Mouse (Mus musculus): ENCODE data around the gene Vdr. TPM values are rescaled to one million over a fixed set of nuclear protein-coding genes. Genes with fewer than 3 reads are reported as not detected.

The Vdr gene
- total RNA-seq (2021), result 1 to 10 TPM; 2.8 to 3.0 TPM

GRCm38 (mm10) chr15:97910530-97910929, at the start of gene Vdr:
Gene Vdr, minus strand, starts transcription at chr15:97910630.
- no peak for DNase-seq

DNA sequence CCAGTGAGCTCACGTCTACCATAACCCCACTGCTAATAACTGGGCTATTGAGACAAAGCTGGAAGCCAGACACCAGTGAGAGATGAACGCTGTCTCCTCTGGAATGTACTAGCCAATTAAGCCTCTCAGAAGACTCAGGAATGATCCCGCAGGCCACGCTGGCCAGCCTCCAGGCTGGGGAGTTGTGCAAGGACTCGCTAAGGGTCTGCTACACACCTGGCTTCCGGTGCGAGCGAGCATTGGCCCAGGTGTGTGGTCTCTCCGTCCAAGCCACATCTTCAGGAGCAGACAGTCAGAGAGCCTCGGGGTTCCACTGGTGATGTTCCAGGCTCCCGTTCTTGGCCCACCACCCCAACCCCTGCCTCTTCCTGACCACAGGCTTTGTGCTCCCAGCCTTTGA, 46.0 kb upstream of the Vdr start:
- DNase-seq, result no peak

GRCm38 (mm10) chr15:97955742-97956141, 45.3 kb upstream of the Vdr start:
- no peak for DNase-seq

GRCm38 (mm10) chr15:97955286-97955685, 44.9 kb upstream of the Vdr start:
- DNase-seq, result no peak

DNA sequence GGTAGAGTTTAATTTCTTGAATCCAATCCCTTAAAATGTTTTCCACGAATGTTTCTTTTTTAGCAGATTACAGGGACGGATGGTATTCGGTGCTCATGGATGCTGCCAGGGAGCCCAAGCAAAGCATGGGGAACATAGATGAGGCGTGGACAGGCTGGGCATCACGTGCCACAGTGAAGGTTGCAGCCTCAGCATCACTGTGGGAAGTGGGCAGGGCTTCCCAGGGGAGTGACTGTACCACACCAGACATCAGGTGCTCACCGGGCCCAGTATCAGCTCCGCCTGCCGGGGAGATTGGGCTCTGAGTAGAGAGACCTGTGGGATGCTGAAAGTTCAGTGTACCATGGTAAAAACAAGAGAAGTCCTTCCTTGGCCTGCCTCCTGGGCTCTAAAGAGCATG, 44.2 kb upstream of the Vdr start:
- DNase-seq, result no peak

- DNase-seq, result no peak
Measured at GRCm38 (mm10) chr15:97952889-97953189, 42.4 kb upstream of the Vdr start.

DNA sequence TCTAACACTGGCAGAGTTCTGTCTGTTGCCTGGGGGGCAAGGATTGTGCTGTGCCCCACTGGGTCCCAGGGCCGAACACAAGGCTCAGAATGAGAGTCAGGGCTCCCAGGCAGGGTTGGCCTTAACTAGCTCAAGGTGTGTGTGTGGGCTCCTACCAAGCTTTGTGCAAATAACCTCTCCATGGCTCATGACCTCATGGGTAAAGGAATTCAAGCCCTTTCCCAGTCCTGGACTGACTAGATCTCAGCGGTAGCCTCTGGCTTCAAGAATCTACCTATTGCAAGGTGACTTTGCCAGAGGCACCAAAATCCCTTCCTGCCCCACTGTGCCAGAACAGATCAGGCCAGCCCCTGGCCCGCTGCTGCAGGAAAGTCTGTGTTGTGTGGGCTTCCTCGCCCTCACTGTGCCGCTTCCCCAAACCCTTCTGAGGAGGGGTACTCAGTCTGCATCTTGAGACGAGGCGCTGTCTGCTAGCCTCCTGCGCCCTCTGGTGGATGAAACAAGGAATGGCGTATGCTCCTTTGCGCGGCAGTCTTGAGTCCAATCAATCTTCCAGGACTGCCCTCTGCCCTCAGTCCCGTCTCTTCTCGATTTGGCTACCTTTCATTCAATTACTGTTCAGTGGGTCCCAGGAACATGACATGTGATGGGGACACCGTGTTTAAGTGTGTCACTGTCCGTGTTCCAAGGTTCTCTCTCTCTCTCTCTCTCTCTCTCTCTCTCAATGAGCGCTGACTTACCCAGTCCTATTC, 41.9 kb upstream of the Vdr start:
- peak; percentile 73 for DNase-seq

GRCm38 (mm10) chr15:97950240-97950639, 39.8 kb upstream of the Vdr start:
- DNase-seq, result no peak

GRCm38 (mm10) chr15:97949706-97950105, 39.3 kb upstream of the Vdr start:
- DNase-seq, result no peak

- DNase-seq, result no peak
Measured at GRCm38 (mm10) chr15:97948720-97949119, 38.3 kb upstream of the Vdr start.

- DNase-seq, result no peak
Measured at GRCm38 (mm10) chr15:97945656-97946315, 35.4 kb upstream of the Vdr start.

DNA sequence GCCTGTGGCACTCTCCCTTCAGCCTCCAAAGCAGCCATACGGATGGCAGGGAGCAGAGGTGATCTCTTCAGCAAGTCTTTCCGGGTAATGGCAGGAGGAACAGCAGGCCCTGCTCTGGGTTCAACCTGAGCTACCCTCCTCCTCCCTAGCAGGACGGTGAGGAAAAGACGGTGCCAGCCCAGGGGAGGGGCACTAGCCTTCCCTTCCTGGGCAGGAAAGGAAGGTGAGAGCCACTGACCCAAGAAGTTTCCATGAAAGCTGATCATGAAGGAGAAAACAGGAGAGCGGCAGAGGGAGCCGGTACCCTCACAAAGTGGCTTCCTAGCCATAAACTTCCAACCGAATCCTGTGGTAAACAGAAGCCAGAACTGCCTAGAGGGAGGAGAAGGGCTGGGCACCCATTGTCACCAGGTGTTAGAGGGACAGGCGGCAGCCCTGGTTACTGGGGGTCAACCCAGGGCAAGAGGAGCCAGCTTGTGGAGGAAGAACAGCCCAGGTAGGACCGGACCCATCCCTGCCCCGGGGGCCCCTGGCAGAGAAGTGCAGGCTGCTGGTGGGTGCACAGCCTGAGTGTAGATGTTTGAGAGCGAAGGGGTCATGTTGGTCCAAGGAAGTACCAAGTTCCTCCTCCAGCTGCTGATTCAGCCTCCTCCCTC, 34.6 kb upstream of the Vdr start:
- no peak for DNase-seq

- no peak for DNase-seq
Measured at GRCm38 (mm10) chr15:97943356-97943755, 32.9 kb upstream of the Vdr start.

DNA sequence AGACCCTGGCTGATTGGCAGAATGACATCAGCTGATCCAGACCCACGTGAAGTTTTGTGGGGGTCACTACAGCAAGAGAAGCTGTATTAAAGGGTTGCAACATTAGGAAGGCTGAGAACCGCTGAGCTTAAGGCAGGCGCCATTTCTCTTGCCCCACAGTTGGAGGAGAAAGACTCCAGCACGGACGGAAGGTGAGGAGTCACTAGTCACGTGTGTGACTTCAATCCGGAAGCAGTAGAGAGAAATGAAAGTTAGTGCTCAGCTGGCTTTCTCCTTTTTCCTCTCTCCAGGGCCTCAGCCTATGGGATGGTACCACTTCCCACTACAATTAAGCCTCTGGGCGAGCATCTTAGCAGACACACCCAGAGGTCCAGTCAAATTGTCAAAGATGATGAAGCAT, 32.1 kb upstream of the Vdr start:
- no peak for DNase-seq

DNA sequence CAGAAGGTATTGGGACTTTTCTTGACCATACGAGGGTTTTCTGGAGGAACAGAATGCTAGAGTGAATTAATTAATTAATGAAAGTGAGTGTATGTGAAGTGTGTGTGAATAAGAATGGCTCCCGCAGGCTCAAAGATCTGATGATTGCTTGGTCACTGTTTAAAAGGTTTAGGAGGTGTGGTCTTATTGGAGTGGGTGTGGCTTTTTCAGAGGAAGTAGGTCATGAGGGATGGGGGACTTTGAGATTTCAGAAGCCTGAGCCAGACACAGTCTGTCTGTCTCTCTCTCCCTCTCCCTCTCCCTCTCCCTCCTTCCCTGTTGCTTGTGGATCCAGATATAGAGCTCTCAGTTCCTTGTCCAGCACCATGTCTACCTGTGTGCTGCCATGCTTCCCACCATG, 30.9 kb upstream of the Vdr start:
- DNase-seq, result no peak

DNA sequence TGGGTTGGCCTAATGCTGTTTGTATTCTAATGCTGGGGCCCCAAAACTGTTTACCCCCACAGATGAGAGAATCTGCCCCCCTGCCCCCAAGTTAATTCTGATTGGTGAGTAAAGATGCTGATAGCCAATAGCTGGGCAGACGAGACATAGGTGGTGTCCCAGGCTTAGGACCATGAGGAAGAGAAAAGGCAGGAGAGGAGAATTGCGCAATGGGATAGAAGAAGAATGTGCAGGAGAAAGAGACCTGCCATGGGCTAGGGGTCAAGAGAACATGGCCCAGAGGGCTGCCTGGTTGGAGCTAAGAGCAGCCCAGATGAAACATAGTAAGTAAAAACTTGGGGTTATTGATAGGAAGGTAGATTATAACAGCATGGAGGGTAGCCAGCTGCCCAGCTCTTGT, 29.7 kb upstream of the Vdr start:
- DNase-seq, result no peak

DNA sequence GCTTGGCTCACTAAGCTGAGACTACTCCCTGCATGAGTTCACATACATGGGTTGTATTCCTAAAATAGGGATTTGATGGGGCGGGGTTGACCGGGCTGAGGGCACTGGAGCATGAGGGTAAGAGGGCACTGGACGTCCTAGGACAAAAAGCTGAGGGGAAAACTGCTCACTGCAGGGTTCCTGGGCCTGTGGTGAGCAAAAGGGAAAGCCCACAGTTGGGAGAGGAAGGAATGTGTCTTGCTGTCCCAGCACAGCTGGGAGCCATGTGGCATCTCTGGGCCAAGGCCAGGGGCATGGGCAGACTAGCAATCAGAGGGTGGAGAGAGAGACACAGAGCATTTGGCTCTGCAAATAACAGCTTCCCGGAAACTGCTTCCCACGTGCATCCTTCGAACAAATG, 28.1 kb upstream of the Vdr start:
- no peak for DNase-seq

DNA sequence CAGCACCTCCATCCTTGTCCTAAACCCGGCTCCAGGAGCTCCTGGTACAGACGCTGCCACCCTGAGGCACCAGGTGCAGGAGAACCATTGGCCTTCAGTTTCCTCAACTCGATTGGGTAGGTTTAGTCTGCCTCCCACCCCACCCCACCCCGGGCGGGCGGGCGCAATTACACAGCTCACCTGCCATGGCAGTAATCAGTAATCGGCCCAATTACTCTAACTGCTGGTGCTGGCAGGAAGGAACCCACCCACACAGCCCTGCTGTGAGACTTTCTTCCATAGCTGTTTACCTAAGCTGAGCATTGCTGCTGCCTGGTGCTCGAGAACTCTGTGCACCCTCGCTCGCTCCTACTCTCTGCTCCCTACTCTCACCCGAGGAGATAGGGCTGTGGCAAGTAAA, 22.0 kb upstream of the Vdr start:
- DNase-seq, result no peak

DNA sequence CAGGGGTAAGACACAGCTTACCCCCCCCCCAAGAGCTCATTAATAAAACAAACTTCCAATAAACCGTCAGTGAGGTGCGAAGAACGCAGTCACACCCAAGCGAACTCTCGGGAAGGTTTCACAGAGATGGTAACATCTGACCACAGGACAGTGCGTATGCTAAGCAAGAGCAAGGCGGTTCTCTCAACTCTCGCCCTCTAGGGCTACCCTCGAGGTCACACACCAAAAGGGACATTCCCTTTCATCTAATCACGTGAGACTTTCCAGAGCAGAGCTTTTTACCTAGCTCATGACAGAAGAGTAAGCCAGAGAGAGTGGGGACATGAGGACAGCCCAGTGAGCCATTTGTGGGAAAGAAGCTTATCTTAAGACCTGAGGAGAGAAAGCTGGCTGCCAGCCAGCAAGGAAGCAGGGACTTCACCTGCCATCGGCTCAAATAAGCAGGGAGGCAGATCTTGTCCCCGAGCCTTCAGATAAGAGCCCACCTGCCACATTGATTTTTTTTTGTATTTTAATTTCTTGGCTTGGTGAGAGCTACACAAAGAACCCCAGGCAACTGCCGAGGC, 18.9 kb upstream of the Vdr start:
- no peak for DNase-seq

DNA sequence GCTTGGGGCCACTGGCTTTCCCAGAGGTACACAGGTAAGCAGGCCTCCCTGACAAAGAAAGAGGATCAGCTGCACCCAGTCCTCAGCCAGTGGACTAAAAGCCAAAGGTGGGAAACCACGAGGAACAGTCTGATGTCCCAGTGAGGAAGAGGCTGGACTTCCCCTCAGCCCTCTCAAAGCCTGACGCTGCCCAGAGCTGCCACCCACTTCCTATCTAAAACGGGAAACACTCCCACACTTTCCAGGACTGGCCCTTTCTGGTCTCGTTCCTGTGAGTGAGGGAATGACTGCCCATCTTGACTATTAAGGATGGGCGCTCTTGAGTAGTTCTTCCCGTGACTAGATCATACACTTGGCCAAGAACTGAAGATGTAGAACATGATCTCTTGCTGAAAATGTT, 17.4 kb upstream of the Vdr start:
- no peak for DNase-seq

GRCm38 (mm10) chr15:97927018-97927417, 16.6 kb upstream of the Vdr start:
- no peak for DNase-seq

DNA sequence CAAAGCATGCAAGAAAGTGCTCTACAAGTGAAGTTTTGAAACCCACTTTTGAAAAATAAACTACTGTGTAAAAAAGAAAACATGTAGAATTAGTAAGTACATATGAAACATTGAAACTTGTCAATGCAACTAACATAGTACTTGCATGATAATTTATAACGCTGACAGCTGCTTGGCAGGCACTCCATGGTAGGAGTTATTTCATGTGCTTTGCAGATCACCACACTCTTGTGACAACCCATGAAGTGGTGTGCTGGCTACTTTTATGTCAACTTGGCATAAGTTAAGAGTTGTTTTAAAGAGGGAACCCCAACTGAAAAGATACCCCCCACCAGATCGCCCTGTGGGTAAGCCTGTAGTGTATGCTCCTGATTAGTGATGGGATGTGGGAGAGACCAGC, 12.0 kb upstream of the Vdr start:
- no peak for DNase-seq

- DNase-seq, result no peak
Measured at GRCm38 (mm10) chr15:97921796-97922195, 11.4 kb upstream of the Vdr start.

GRCm38 (mm10) chr15:97920306-97920705, 9.9 kb upstream of the Vdr start:
- DNase-seq, result no peak
